16 mouse cellular contexts compared by ENCODE assay signal in genomic region chr4:22699561-22699960, GRCm38 (mm10).
"Had no signal": no experiment of that assay in that cellular context is flagged by ENCODE, and none has a peak within 500 bp of the region (broad histone marks: within the 10 kb centered on the region; RNA-seq: fewer than 3 reads in every experiment).

No protein-coding gene starts in this region.

- H3K4me3 ChIP-seq: lung, embryonic 15.5 days; megakaryocyte, embryonic 14.5 days; midbrain, embryonic 12.5 days; neural tube, embryonic 12.5 days had no signal

- DNase-seq: liver, postnatal 0 days; lung, adult 2 months; lung, postnatal 14 days; lung, postnatal 36 days; midbrain, embryonic 14.5 days; right cerebral cortex, postnatal 14 days; thymus, adult 18-20 months; thymus, postnatal 14 days; thymus, postnatal 36 days had no signal

- H3K27me3 ChIP-seq: lung, embryonic 15.5 days; megakaryocyte, embryonic 14.5 days; midbrain, embryonic 12.5 days; neural tube, embryonic 12.5 days had no signal

- ATAC-seq: liver, postnatal 0 days; lung, postnatal 0 days; midbrain, embryonic 16.5 days had no signal

- H3K36me3 ChIP-seq: lung, embryonic 15.5 days; midbrain, embryonic 12.5 days; neural tube, embryonic 12.5 days had no signal

- H3K4me1 ChIP-seq: lung, embryonic 15.5 days; megakaryocyte, embryonic 14.5 days; midbrain, embryonic 12.5 days; neural tube, embryonic 12.5 days had no signal

- H3K27ac ChIP-seq: lung, embryonic 15.5 days; macrophage; midbrain, embryonic 12.5 days; neural tube, embryonic 12.5 days had no signal

- H3K4me2 ChIP-seq: lung, embryonic 15.5 days; midbrain, embryonic 12.5 days; neural tube, embryonic 12.5 days had no signal

- H3K9me3 ChIP-seq: lung, embryonic 15.5 days had no signal

- H3K9ac ChIP-seq: liver, postnatal 0 days; lung, embryonic 15.5 days; midbrain, embryonic 12.5 days; neural tube, embryonic 12.5 days had no signal
